Mouse (Mus musculus) layer of hippocampus, adult 2 months (tissue): ENCODE measurements at regions not wholly inside any gene's neighbourhood (a gene's known extent, or its start where the extent isn't known, plus 50 kb on each side); places are given as distances from the start of the nearest gene placed in this dataset.

Experiments used
- DNase-seq, 2 experiments: peaks; one replicate each; pipeline ENCODE4 v3.0.0; 2022; ENCODE audit warnings: low spot score in 2 of 2
- H3K27ac ChIP-seq: fragments of 200-600 bp; 2 replicates; pipeline ENCODE4 v1.8.1; 2022
- H3K4me3 ChIP-seq: fragments of 200-600 bp; 2 replicates; pipeline ENCODE4 v1.8.1; 2022; ENCODE audit warnings: mild to moderate bottlenecking
- CTCF ChIP-seq: fragments of 200-600 bp; conservative IDR thresholded peaks from 2 replicates; pipeline ENCODE4 v1.8.1; 2022; ENCODE audit warnings: antibody characterized with exemption, mild to moderate bottlenecking, moderate library complexity

DNA sequence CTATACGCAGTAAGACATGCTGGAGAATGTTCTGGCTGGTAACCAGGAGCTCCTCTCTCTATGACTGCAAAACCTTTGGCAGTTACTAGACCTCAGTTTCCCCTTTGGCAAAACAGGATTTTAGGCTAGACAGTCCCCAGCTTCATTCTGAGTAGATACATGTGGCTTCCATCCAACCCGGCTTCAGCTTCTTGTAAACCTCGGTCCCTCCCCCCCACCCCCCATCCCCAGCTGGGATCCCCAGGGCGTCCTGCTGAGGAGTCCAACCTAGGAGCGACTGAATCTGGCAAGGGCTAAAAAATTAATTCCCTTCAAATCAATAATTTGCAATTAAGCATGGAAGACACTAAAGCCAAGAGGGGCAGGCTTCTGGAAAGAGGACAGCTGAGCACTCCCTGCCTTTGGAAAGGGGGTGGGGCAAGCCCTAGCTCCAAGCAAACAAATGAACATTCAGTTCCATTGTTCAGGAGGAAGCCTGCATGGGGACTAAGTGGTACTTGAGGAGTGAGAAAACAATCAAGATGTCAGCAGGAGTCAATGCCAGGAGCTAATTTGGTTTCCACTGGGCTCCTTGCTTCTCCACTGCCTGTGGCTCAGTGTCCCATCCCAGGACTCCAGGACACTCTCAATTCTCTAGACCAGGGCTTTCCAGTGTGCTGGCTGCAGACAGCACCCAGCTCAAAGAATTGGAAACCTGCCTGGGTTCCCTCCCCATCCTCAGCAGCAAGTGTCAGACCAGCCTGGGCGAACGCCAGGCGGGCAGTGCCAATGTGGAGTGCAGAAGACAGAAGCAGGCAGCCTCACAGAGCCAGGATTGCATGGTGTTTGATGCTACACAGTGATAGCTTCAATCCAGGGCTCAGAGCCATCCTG, 1528.0 kb upstream of the Gulo start:
- H3K27ac ChIP-seq = no peak overlapping the region

DNA sequence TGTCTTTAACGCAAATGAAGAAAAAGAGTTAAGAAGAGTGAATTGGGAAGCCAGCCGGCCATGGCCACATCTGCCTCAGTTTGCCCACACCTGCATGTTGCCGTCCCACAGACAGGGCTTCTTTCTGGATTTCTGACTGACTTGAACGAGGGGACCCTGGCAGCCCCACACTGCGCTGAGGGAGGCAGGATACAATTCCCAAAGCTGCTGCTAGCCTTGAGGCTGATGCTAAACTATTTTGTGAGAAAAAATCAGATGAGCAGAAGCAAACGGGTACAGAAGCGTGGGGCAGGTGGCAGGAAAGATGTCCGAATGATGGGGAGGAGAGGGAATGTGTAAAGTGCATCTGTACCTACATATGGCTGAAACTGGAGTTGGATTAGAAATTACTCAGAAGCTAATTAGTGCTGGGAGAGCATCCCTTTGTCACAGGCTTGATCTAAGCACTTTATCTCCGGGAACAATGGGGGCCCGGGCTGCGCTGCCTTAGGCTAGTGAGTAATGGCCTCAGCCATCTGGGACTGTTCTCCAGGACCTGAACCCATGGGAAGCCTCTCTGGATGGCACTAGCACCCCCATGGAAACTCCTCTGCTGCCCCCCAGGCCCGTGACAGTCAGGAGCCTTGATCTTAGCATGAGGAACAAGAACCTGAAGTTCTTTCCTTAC, 1497.9 kb upstream of the Gulo start:
- DNase-seq = peak in 1 of 2 experiments; percentile 11
- Histone ChIP-seq H3K4me3 (no peak overlapping the region), H3K27ac (no peak overlapping the region)
- TF ChIP-seq CTCF = no peak

More for the DNA sequence above, 1528.0 kb upstream of the Gulo start:
- TF ChIP-seq CTCF = no peak
- DNase-seq = peak; percentile 51 to 55
- no peak overlapping the region for H3K4me3 ChIP-seq

DNA sequence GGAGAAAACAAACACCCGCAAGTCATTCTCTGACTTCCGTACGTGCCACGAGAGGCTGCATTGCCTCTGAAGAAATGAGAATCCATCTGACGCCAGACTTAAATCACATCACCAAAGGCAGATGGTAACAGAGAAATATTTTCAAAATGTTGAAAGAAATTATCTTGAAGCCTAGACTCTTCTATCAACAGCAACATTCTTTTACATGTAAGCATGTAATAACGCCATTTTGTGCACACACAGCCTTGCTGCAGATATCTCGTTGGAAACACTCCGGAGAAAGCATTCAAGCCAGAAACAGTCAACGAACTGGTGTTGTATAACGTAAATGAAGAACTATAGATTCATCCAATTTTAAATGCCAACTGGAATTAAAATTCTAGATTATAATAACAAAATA, 1483.1 kb upstream of the Gulo start:
- H3K4me3 ChIP-seq = no peak overlapping the region
- no peak for TF ChIP-seq CTCF
- no peak for DNase-seq
- no peak overlapping the region for H3K27ac ChIP-seq

DNA sequence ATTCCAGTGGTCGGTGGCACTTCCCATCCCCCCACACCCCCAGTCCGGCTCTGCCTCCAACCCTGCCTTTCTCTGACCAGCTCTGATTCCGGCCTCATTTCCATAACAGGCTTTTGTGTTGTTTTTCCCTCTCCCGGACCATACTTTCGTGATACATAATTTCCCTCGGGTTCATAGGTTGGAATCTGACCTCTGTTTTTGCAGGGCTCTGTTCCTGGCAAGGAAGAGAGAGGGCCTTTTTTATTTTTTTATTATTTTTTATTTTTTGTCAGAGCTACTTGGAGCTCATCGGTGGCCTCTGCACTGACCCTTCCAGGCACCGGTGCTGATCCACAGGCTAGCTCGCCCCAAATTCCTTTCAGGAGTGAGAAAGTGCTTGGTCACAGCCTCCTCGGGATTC, 1477.7 kb upstream of the Gulo start:
- DNase-seq = no peak
- TF ChIP-seq CTCF = no peak

DNA sequence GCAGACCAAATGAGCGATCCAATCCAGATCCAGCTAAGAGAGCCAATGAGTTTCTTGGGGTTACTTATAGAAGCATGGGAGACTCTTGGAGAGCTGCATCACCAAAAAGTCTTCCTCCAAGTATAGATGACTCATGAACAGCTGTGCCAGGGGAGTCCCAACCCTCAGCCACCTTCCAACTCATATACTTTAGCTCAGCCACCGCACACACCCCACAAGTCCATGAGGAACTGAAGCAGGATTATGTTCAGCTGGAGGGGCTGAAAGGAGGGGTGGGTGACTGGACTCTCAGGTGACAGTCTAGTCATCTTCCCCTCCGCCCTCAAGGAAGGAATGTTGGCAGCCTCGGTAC, 1476.4 kb upstream of the Gulo start:
- Histone ChIP-seq H3K4me3 (no peak overlapping the region), H3K27ac (no peak overlapping the region)
- TF ChIP-seq CTCF = no peak
- DNase-seq = no peak

More for the DNA sequence above, 1477.7 kb upstream of the Gulo start:
- H3K27ac ChIP-seq = no peak overlapping the region
- H3K4me3 ChIP-seq = no peak overlapping the region

DNA sequence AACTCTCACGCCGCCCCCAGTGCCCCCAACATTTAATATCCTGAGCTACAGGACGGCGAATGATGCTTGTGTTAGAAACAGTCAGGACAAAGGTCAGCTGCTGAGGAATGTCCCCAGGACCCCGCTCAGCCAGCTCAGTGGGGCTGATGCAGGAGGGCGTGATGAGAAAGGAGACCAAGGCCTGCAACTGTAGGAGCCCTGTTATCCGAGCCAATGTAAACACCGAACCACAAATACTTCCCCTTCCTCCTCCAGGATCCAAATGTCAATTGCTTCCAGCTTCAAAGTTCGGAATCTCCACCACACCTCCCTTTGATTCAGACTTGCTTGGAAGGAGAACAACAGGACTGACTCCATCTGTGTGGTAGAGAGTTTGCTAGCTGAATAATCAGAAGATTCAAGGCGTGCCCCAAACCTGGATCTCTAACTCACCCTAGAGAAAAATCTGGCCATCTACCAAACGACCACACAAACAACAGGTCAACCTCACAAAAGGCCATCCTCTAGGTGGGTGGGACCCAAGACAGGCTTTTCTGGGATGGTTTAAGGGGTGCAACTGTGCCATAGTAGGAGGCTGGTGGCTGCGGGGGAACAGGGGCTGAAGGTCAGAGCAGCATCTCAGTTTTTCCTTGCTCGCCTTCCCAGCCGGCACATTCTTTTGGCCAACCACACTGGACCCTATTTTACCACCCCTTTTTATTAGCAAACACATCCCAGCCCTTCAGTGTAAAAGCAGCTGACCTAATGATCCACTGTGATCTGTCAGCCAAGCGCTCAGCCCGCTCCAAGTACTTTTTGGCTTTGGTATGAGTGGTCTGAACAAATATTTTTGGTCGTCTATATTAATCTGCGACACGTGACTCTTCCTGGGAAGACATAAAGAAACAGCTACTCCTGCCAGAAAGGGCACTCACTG, 1475.8 kb upstream of the Gulo start:
- no peak for TF ChIP-seq CTCF
- no peak for DNase-seq
- Histone ChIP-seq H3K27ac (no peak overlapping the region), H3K4me3 (no peak overlapping the region)
